Mouse (Mus musculus) neural tube, embryonic 14.5 days (tissue): ENCODE results near the gene Nfe2l3. TPM values are rescaled to one million over a fixed set of nuclear protein-coding genes. Genes with fewer than 3 reads are reported as not detected.
A peak's percentile ranks its signal among the peaks of the same experiment; 100 is the strongest.
"Not testable (repeated sequence)": the region's sequence is repeated elsewhere in the genome, so short reads cannot be mapped to it uniquely, and the experiment has no call there.

Source experiments
- ATAC-seq: fragments of 200-750 bp; cut with Nextera tagmentation; 2 replicates; pipeline ENCODE4 v1.8.0; 2017; ENCODE audit warnings: low read depth, mild to moderate bottlenecking, moderate TSS enrichment, moderate library complexity
- H3K27ac ChIP-seq: fragments of 300-500 bp; sonication (generic); 2 replicates; pipeline ENCODE4 v1.5.1; 2014; ENCODE audit warnings: low read depth, mild to moderate bottlenecking, control low read depth, low read length, moderate library complexity, mixed read lengths
- H3K27me3 ChIP-seq: fragments of 300-500 bp; sonication (generic); 2 replicates; pipeline ENCODE4 v1.6.1; 2014; ENCODE audit warnings: low read length; ENCODE audit not compliant: control insufficient read depth, insufficient read depth
- H3K36me3 ChIP-seq: fragments of 300-500 bp; sonication (generic); 2 replicates; pipeline ENCODE4 v1.6.1; 2014; ENCODE audit warnings: low read length, mixed read lengths; ENCODE audit not compliant: control insufficient read depth, insufficient read depth
- H3K4me1 ChIP-seq: fragments of 300-500 bp; sonication (generic); 2 replicates; pipeline ENCODE4 v1.6.1; 2014; ENCODE audit warnings: low read length; ENCODE audit not compliant: control insufficient read depth, insufficient read depth
- H3K4me2 ChIP-seq: fragments of 300-500 bp; sonication (generic); 2 replicates; pipeline ENCODE4 v1.6.1; 2014; ENCODE audit warnings: mild to moderate bottlenecking, low read depth, low read length, control low read depth
- H3K4me3 ChIP-seq: fragments of 300-500 bp; sonication (generic); 2 replicates; pipeline ENCODE4 v1.5.1; 2014; ENCODE audit warnings: low read depth, low read length, control low read depth, mixed read lengths
- H3K9ac ChIP-seq: fragments of 300-500 bp; sonication (generic); replicated peaks from 2 replicates; pipeline ENCODE4 v1.6.1; 2014; ENCODE audit warnings: low read depth, mild to moderate bottlenecking, control low read depth, low read length, mixed read lengths
- H3K9me3 ChIP-seq: fragments of 300-500 bp; sonication (generic); 2 replicates; pipeline ENCODE4 v1.6.1; 2016; ENCODE audit warnings: low read length; ENCODE audit not compliant: control insufficient read depth
- WGBS: fragments of 180-500 bp; shearing (Covaris S2); extraction: QIAGEN DNeasy Blood & Tissue Kit; methylation state at CpG from one replicate; pipeline ENCODE4 v1.1.7; 2014; 5-methylcytosine and 5-hydroxymethylcytosine counted together
- polyA plus RNA-seq: library from polyadenylated mRNA; unstranded; fragments of >200 nt; fragmentation: Nextera tagmentation; extraction: Ambion mirVana; gene quantifications from 2 replicates; pipeline ENCODE4 v1.2.1, GENCODE M21; 2014

The Nfe2l3 gene
- polyA plus RNA-seq = 4.2 and 4.6 TPM in 2 replicates

DNA sequence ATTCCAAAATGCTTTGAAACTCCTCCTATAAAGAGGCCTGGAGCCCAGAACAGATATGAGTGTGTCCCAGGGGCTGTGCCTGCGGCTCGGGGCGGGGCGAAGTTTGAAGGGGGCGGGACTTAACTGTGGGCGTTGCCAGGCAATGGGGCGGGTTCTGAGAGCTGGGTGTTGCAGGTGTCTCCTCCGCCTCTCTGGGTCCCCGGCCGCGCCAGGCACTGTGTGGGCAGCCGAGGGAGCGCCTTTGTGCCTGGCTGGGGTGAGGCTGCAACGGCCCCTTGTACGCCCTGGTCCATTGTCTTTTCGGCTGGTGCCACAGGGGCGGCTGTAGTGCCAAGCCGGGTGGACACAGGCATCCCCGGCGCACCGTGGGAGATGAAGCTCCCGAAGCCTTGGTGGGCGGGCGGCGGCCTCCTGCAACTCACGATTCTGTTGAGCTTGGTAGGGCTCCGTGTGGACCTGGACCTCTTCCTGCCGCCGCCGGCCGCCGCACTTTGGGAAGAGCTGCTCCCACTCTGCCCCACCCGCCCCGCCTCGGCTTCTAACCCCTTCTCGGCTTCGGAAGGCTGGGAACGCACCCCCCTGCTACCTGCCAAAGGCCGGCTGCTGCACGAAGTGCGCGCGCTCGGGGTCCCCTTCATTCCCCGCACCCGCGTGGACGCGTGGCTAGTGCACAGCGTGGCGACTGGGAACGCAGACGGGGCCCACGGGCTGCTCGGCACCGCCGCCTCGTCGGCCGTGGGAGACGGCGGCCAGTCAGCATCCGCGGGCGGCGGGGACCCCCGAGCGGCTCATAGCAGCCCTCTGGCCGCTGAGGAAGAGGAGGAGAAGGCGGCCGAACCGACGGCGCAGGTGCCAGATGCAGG lies at the start of gene Nfe2l3:
Gene Nfe2l3, plus strand, starts transcription at position 136 of the 863 bp plus-strand sequence.
- Histone ChIP-seq H3K36me3 (no peaks in the 10 kb centered on the region), H3K9me3 (no peaks in the 10 kb centered on the region), H3K9ac (peak within 1 kb of the TSS; percentile 56), H3K27me3 (peaks cover 11% of the 10 kb centered on the region; the same call in 1 of the 2 replicates), H3K4me2 (peak within 1 kb of the TSS; percentile 81), H3K4me3 (peak within 1 kb of the TSS; percentile 51), H3K27ac (no peak within 1 kb of the TSS), H3K4me1 (peaks cover 10% of the 10 kb centered on the region; the same call in 1 of the 2 replicates)
- peak; percentile 72 for ATAC-seq
- 2% methylated on average over 72 of the region's 74 CpGs for WGBS

DNA sequence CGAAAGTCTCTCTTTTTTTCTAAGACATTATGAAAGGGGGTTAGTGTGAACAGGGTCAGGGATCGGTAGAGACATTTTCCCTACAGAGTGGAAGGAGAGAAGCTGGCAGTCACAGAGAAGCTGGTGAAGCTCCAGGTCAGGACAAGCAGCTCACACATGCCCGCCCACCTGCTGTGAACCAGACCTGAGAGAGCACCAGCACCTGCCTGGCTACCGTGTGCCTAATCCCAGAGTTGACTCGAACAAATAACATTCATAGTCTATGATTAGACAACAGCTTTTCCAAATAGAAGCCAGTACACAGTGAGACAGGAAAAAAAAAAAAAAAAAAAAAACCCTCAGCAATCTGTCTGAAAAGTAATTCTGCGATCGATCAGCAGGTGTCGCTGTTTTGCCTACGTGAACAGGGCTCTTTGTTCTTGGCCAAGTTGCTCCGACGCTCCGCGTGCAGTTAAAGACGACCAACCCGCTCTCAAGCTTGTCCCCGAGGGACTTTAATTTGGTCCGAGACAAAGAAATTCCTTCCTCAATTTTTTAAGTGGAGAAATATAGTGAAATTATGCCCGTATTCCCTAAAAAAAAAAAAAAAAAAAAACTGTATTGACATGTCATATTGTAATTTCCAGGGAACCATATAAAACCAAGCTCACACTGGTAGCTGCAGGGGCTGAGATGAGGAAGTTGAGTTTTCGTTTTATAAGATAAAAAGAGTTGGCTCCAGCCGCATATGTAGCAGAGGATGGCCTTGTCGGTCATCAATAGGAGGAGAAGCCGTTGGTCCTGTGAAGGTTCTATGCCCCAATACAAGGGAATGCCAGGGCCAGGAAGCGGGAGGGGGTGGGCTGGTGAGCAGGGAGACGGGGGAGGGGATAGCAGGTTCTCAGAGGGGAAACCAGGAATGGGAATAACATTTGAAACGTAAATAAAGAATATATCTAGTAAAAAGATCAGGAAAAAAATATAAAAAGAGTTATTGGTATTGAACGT lies 48.4 kb upstream of the Nfe2l3 start:
- WGBS = 13% methylated on average over 26 of the region's 26 CpGs
- peak; percentile 59 for ATAC-seq

DNA sequence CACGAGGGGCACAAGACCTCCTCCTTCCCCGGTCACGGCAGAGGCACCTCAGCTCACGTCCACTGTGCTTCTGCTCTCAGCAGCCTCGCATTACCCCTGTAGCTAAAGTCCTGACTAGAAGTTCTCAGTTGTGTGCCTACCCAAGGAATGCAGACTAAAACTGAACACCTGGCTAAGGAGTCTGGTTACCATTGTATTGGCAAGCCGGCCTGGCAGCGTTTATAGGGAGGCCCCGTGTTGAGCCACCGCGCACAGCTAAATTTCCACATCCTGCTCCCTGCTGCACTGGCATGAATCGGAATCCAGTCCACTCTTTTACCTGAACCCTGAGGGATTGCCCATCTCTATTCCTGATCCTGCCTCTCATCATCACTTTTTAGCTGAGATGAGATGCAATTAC lies 42.0 kb upstream of the Nfe2l3 start:
- no peak overlapping the region for H3K9ac ChIP-seq
- ATAC-seq = no peak
- H3K9me3 ChIP-seq = no peaks in the 10 kb centered on the region
- 77% methylated on average over 11 of the region's 11 CpGs for WGBS
- H3K4me1 ChIP-seq = no peaks in the 10 kb centered on the region
- no peak overlapping the region for H3K27ac ChIP-seq
- H3K4me2 ChIP-seq = no peak overlapping the region
- H3K4me3 ChIP-seq = no peak overlapping the region
- H3K27me3 ChIP-seq = no peaks in the 10 kb centered on the region
- no peaks in the 10 kb centered on the region for H3K36me3 ChIP-seq

More for the DNA sequence above, 48.4 kb upstream of the Nfe2l3 start:
- peaks cover 6% of the 10 kb centered on the region; the same call in 1 of the 2 replicates for H3K4me1 ChIP-seq
- peak overlapping the region; percentile 18; the same call in 1 of the 2 replicates for H3K4me3 ChIP-seq
- H3K36me3 ChIP-seq = no peaks in the 10 kb centered on the region
- H3K9ac ChIP-seq = peak overlapping the region; percentile 51; the same call in 1 of the 2 replicates
- H3K27me3 ChIP-seq = no peaks in the 10 kb centered on the region
- no peaks in the 10 kb centered on the region for H3K9me3 ChIP-seq
- H3K4me2 ChIP-seq = peak overlapping the region; percentile 43; the same call in 1 of the 2 replicates
- peak overlapping the region; percentile 78 for H3K27ac ChIP-seq

DNA sequence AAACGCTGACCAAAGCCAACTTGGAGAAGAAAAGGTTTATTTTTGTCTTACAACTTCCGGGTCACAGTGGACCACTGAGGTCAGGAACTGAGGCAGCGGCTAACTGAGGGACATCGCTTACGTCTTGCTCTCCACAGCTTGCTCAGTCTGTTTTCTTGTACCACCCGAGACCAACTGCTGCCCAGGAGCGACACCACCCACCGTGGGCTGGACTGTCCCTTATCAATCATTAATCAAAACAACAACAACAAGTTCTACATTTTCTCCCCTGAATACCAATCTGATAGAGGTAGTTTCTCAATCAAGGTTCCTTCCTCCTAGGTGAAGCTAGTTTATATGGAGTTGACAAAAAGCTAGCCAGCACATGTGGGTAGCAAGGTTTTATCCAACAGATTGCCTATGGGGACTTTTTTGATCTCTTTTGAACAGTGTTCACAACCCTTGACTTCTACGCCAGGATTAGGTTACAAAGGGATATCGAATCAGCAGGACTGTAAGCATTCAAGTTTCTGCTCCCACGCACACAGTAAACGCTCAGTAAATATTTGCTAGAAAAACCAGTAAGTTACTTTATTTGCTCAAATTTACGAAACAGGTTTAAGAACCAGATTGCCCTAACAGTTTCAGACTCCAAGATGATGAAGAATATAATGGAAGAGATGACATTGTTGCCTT lies 40.5 kb upstream of the Nfe2l3 start:
- no peak overlapping the region for H3K9ac ChIP-seq
- H3K27me3 ChIP-seq = no peaks in the 10 kb centered on the region
- no peak overlapping the region for H3K4me2 ChIP-seq
- ATAC-seq = no peak
- no peaks in the 10 kb centered on the region for H3K4me1 ChIP-seq
- no peaks in the 10 kb centered on the region for H3K36me3 ChIP-seq
- WGBS = 78% methylated on average over 13 of the region's 13 CpGs
- no peak overlapping the region for H3K4me3 ChIP-seq
- no peak overlapping the region for H3K27ac ChIP-seq
- H3K9me3 ChIP-seq = no peaks in the 10 kb centered on the region

DNA sequence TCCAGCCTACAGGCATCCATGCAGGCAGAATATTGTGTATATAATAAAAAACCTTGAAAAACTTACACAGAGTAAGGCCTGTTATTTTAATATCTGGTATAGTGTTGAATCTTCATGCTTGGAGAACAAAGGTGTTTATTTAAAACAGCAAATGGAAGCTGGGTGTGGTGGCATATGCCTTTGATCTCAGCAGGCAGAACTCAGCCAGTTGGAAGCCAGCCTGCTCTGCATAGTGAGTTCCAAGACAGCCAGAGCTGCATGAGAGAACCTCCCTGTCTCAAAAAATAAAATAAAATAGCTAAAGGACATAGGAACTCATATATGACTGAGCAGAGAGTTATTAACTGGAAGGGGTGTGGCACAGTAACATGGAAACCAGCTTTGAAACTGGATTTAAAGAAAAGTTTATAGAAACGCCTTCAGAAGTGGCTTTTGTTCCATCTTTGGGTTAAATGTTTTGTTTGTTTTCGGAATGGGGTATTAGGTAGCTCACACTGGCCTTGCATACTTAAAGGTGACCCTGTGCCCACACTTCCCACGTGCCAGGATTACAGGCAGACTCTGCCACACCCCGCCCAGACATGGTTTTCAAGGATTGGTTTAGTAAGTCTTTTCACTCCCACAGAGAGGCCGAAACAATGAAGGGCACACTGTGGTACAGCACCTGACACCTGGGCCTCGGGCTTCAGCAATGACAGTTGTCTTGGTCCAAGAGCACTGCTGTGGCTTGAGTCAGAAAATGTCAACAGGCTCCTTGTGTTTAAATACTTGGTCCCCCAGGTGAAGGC lies 38.9 kb upstream of the Nfe2l3 start:
- H3K27me3 ChIP-seq = no peaks in the 10 kb centered on the region
- no peak for ATAC-seq
- no peaks in the 10 kb centered on the region for H3K9me3 ChIP-seq
- H3K4me3 ChIP-seq = no peak overlapping the region
- no peak overlapping the region for H3K4me2 ChIP-seq
- no peak overlapping the region for H3K9ac ChIP-seq
- WGBS = 68% methylated on average over 6 of the region's 6 CpGs
- H3K27ac ChIP-seq = no peak overlapping the region
- no peaks in the 10 kb centered on the region for H3K36me3 ChIP-seq
- H3K4me1 ChIP-seq = no peaks in the 10 kb centered on the region

DNA sequence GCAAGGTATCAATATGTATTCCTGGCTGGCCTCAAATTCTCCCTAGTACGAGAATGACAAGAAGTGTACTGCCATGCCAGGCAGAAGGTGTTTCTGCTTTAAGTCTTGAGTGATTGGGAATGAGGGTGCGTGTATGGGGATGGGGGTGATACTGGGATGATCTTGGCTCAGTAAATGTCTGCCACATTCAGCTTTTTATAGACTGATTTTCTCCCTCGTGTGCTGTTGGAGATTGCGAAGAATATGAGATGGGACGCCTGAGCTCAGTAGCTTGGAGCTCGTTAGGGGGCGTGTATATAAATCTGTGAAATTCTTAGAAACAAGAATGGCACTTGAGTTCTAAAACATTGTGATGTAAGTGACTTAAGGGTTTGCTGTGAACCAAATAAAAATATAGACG lies 38.1 kb upstream of the Nfe2l3 start:
- not testable (repeated sequence) for H3K4me2 ChIP-seq, H3K9ac ChIP-seq
- WGBS = 77% methylated on average over 8 of the region's 8 CpGs

DNA sequence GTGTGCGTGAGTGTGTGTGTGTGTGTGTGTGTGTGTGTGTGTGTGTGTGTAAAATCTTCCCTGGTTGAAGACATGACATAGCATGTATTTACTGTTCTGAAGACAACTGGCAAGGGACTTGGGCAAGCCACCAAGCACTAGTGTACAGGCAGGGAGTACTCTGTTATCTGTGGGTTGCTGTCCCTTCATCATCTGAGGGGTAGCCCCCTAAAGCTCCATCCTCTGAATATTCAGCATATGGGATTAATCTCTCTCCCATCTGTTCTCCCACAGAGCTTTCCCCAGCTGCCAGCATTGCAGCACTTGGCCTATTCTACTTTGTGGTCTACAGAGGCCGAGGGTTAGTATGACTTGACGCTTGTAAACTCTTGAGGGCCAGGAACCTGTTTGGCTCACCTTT lies 37.5 kb upstream of the Nfe2l3 start:
- H3K27ac ChIP-seq, ATAC-seq, H3K9me3 ChIP-seq, H3K4me3 ChIP-seq, H3K27me3 ChIP-seq, H3K9ac ChIP-seq, H3K4me2 ChIP-seq, H3K4me1 ChIP-seq, H3K36me3 ChIP-seq: not testable (repeated sequence)
- WGBS = 74% methylated on average over 3 of the region's 3 CpGs

More for the DNA sequence above, 38.1 kb upstream of the Nfe2l3 start:
- H3K36me3 ChIP-seq, H3K27me3 ChIP-seq, H3K4me1 ChIP-seq, H3K4me3 ChIP-seq, H3K27ac ChIP-seq, ATAC-seq, H3K9me3 ChIP-seq: not testable (repeated sequence)

DNA sequence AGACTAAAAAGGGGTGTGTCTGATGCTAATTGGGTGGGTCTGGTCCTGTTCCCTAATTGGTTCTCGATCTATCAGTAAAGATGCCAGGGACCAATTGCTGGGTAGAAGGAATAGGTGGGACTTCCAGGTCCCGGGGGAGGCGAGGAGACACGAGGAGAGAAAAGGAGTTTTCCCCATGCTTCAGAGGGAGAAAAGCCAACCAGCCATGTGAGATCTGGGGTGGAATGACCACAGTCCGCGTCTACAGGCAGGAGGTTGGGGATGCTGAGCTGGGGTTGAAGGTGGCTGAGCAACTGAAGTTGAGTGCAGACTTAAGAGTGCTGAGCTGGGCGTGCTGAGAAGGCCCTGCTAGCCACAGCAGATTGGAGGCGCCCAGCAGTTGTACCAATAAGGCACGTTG lies 37.0 kb upstream of the Nfe2l3 start:
- H3K4me3 ChIP-seq = no peak overlapping the region
- no peaks in the 10 kb centered on the region for H3K4me1 ChIP-seq
- no peak overlapping the region for H3K4me2 ChIP-seq
- H3K27me3 ChIP-seq = no peaks in the 10 kb centered on the region
- H3K36me3 ChIP-seq = no peaks in the 10 kb centered on the region
- ATAC-seq = no peak
- no peaks in the 10 kb centered on the region for H3K9me3 ChIP-seq
- no peak overlapping the region for H3K27ac ChIP-seq
- WGBS = 71% methylated on average over 9 of the region's 9 CpGs
- H3K9ac ChIP-seq = no peak overlapping the region
